Mouse (Mus musculus) cerebellum, postnatal 25 days (tissue): ENCODE measurements around the gene Slc25a5.

Experiments
- DNase-seq, 2 experiments: peaks; one replicate each; pipeline ENCODE4 v3.0.0; 2021; ENCODE audit warnings: mixed read lengths in 2 of 2

Gene Slc25a5

DNA sequence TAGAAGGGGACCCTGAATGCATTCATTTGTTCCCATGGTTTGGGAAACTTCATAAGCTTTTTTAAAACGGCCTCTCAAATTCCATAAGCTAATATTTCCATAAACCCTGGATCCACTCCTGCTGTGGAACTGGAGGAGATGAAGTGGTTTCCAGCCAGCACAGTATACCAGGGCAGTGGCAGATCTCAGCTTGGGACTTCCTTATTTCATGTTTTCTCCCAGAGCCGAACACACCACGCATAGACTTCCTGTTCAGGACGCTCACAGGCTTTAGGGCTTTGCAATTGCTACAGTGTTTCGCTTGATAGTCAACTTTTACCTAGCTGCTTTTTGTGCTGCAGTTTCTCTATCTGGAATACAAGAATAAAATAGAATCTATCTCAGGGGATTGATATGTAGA, 7.7 kb downstream of the Slc25a5 start:
- no peak for DNase-seq

DNA sequence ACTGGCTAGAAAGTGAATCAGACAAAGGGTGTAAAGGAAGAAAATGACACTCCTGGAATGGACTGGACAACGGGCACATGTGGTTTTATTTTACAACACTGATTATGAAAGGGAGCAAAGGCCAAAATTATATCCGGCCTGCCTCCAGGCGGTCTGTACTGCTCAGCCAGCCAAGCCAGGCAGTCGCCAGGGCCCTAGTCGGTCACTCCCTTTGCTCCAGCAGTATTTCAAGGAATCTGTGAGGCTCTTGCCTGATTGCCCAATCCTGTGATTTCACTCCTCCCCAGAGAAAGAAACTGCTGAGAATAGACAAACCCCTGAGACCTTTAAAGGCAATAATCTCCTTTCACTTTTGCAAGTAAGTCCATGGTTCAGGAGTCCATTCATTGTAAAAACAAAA, 8.7 kb downstream of the Slc25a5 start:
- DNase-seq = no peak

DNA sequence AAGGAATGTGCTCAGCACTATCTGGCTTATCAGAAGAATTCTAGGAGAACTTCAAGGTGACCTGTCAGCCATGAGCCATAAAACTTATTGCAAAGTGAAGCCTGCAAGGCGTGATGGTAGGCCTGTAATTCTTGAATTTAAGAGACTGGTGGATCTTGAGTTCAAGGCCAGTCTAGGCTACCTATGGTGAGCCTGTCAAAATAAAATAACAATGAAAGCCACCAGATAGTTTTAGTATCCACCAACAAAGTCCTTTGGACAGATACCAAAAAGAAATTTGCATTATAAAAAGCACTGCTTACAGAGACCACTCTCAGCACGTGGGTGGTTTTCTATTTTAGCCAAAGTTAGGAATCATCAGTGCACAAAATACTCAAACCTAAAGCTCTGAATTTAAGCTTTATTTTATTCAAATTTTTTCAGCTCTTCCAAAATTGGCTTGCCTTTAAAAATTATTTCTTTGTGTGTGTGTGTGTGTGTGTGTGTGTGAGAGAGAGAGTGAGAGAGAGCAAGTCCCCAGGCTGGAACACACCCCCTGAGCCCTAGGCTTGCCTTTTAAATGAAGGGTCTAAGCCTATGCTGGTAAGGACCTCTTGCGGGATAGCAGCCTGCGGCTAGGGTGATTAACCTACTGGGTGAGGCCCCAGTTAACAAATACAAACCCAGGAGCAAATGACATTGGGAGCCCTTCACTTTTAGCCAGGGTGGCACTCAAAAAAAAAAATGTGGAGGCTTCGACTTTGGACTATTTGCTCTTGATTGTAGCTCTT, 10.2 kb downstream of the Slc25a5 start:
- no peak for DNase-seq

DNA sequence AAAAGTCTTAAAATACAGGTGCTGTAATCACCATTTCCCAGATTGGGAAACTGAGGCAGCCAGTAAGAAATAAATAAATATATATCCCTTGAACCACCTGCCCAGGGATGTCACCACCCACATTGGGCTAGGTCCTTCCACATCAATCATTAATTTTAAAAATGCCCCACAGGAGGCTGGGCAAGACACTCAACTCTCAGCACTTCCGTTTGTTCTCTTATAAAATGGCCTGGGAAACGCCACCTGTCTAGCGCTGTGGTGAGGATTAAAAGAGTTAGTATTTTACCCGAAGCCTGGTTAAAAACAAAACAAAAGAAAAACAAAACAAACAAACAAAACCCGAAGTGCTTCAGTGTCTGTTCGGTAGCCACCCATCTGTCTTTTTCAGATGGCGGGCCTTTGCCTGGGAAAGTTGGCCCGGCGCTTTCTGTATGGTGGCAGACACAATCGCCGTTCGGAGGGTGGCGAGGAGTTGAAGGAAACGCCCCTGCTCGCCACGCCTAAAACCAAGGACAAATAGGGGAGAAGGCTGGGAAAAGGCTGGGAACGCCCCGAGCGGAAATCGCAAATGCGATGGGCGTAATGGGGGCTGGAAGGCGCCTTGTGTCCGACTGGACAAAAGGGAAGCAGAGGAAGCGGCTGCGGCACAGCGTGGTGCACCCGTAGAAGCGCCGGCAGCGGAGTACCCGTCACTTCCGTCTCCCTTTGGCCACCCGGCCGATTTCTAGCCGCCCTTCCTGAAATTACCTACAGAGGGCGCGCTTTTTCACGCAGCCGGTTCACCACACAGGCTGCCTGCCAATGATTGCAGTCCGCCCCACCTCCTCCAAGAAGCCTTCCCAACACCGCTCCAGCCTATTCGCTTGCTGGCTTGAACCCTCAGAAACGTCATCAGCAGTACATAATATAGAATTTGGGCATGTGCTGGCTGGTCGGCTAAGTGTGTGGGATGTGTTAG, 12.2 kb downstream of the Slc25a5 start:
- DNase-seq = peak; percentile 92 to 93

DNA sequence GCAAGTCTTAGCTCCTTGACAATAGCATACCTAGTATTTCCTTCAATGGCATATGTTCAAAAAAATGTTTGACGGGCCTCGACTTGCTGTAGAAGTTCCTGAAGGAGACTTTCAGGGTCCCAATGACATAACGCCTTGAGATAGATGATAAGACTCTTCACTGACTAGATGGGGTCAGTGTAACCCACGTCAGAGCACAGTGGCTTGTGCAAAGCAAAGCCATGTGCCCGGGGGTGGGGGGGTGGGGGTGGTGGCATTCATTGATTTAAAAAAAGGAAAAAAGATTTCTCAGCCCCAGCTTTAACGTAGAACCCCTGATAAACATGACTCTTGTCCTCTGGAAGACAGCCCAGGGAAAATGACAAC, 12.8 kb downstream of the Slc25a5 start:
- DNase-seq = no peak

DNA sequence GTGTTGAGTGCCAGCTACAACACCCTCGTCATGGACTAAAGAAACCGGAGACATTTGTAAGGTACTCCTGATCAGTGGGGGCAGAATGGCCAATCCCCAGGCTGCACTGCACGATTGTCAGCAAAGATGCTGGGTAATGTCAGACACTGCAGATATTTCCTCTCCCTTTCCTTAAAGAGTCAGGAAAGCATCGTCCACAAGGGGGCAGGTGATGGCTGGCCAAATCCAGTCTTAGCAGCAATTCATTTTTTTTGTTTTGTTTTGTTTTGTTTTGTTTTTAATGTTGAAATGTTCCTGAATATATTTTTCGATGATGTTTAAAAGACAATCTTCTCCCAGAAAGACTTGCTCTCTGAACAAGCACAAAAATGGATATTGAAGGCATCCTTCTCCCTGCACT, 15.9 kb downstream of the Slc25a5 start:
- DNase-seq = peak in 1 of 2 experiments; percentile 58

DNA sequence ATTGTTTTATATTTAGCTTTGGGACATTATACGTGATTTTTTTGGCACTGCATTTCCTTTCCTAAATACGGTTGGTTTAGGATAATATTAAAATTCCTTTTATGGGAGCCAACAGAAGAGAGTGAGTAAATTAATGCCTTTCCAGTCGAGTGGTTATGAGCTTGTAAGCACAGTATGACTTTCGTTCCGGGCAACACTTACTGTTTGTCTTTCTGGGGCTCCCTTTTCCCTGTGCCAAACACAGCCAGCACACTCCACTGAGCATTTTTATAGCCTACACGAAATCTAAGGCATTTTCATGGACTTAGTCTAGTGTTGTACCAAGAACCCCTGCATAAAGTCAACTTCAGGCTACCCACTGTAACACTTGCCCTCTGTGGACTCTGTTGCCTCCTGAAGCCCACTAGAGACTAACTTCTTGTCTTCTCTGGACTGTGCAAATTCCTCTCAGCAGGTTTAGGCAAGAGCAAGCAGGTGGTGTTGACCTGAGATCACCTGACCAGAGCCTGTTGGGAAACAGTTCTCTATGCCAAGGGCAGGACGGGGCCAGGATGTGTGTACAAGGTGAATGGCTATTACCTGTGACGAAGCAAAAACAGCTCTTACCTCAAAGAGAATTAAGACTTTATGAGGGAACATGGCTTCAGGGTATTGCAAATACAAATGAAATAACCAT, 18.8 kb downstream of the Slc25a5 start:
- DNase-seq = no peak

DNA sequence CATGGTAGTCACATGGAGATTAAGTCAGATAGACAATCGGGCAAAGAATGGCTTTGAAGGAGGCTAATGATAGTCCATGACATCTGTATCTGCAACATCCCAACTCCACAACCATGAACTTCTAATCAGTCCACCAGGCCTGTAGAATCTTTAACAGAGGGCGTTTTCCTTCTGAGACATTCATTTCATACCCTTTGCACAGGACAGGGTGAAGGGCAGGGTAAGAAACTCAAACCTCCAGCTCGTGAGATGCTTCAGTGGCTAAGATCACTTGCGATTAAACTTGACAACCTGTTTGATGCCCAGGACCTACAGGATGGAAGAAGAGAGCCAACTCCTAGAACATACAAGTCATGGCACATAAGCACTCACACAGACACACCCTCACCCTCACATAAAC, 19.6 kb downstream of the Slc25a5 start:
- no peak for DNase-seq

DNA sequence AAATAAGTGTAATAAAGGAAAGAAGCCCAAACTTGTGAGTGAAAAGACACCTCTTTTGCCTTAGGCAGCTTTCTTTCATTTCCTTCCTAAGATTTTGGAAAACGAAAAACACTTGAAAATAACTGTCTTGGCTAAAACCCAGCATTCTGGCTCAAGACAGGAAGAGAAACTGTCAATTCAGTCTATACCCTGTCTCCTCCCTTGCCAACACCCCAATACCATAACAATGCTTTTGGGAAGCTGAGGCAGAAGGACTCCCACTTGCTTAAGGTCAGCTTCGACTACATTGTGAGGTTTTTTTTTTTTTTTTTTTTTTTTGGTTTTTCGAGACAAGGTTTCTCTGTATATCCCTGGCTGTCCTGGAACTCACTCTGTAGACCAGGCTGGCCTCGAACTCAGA, 20.0 kb downstream of the Slc25a5 start:
- no peak for DNase-seq

DNA sequence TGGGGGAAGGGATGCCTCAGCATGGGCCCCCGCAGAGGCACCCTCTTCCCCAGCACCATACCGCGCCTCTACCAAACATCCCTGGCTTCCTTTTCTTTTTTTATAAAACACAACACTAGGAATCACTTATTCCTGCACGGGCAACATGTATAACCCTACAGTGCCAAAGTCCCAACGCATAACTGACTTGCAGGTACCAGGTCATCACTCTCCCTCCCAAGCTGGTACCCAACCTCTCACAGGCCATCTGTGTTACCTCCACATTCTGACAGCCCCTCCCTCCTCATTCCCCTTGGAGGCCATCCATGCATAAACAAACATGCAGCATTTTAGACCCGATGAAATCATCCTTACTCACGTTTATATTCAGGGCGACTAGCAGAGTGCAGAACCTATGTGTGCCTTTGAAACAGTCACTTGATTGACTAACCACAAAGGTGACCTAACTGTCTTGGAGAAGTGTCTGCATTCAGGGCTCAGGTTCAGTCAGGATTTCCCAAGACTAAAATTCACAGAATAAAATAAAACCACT, 21.0 kb downstream of the Slc25a5 start:
- DNase-seq = no peak

DNA sequence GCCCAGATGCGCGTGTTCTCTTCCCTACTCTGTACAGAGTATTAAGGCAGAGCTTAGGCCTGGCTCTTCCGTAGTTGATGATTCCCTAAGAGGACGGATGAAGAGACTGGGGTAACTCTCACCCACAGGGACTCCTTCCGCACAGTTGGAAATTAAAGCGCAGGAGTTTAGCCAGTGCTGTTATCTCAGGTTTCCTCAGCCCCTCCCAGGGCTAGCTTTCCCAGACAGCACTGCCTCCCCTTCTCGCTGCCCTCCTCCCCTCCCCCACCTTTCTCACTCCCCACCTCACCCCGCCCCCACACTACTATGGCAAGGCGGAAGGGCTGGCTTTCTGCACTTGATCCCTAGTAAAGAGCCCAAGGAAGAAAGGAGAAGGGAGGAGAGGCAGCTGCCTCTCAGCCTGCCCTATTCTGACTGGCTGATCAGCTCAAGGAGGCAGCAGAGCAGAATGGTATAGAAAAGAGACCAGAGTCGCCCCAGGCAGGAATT, 21.5 kb downstream of the Slc25a5 start:
- DNase-seq = peak; percentile 23 to 37

DNA sequence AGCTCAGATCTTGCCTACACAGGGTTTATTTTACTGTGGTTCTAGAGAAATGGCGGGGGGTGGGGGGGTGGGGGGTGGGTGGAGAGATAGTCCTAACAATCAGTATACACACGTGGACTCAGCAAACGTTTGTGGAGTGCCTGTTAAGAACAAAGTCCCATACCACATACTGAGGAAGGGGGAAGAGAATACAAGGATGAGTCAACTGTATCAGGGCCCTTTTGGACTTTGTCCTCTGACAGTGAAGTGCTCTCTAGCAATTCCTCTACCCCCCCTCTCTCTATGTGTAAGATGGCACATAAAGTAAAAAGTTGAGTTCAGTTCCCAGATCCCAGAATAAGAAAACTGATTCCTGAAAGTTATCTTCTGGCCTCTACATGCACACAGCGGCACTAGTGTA, 24.1 kb downstream of the Slc25a5 start:
- no peak for DNase-seq

DNA sequence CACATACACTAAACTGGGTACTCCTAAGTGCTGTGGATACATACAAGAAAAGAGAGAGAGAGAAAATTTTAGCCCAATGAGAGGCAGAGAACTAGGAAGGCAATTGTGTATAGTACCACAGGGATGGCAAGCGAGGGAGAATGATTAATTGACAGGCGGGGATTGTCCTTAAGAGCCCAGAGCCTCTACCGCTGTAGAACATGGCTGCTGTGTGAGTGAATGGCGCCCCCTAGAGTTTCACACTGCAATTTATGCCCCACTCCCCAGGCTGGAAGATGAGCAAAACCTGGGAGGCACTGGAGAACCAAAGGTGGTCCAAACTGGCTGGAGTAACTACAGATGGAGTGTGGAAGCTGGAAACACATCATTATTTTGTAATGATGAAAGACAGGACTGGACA, 24.8 kb downstream of the Slc25a5 start:
- peak in 1 of 2 experiments; percentile 51 for DNase-seq

DNA sequence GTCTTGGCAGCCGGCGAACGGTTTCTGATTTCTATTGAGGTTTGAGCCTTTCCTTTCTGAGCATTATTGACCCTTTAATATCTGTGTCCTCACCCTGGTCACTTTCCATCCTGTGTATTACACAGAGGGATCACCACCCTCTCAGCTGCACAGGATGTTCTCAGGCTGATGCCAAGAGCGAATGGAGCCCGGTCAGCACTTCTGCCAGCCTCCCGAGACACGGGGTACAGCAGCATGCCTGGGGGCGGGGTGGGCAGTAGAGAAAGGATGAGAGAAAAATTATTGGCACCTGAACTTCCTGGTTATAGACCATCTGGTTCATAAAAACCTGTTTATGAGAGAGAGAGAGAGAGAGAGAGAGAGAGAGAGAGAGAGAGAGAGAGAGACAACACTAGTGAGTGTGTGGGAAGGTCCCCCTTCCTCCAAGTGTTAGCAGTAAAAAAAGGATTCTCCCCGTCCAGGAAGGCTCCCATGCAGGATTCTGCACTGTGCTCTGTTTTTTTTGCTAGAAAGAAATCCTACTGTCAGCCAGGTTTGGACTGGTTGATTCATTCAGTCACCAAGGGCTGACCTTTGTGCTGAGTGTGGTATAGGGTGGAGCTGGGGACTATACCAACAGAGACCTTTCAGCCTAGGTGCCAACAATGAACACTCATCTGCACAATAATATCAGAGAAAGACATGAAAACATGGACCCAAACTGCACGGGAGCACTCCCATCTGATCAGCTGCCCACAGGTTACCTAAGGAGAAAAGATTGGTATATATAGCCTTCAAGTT, 28.7 kb downstream of the Slc25a5 start:
- DNase-seq = no peak

DNA sequence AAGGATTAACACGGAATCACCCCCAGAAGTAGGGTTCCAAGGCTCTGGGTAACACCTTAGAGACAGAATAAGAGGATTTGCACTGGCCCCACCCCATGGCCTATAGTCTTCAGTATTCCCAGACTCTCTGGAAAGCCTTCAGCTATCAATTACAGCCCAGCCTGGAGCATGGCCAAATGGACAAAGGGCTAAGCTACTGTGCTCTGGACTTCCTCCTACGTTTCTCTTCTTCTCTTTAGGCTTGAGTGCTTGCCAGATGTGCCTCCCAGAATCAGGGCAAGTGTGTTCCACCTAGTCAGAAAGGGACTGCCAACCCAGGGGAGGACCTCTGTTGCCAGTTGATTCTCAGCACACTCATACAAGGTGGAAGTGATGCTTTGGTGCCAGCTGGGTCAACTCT, 29.6 kb downstream of the Slc25a5 start:
- no peak for DNase-seq

DNA sequence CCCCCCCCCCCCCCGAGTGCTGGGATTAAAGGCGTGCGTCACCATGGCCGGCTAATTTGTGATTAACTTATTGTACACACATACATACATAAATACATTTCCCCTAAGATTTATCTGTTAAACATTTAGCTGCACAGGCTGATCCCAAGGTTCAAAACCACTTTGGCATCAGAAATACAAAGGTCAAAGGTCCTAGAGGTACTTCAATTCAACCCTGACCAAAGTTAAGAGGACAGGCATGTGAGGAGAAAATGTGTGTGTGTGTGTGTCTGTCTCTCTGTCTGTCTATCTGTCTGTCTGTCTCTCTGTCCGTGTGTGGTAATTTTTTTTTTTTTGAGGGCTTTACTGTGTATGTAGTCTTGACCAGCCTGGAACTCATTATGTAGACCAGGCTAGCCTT, 31.4 kb downstream of the Slc25a5 start:
- no peak for DNase-seq

DNA sequence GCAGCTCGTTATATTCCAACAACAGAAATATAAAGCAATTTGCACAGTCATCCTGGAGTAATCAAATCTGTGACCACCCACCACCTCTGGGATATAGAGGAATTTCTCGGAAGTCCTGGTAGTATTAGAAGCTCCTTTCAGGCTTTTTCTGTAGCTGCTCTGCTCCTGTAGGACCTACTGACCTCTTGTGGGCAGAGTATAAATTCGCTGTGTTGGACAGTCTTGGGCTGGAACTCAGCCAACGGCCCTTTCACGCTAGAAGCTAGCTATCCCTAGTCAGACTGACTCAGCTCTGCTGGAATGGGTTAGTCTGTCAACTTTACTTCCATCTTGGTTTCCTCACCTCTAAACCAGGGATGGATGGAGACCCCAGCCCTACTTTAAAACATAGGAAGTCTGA, 34.8 kb downstream of the Slc25a5 start:
- peak; percentile 39 to 65 for DNase-seq

DNA sequence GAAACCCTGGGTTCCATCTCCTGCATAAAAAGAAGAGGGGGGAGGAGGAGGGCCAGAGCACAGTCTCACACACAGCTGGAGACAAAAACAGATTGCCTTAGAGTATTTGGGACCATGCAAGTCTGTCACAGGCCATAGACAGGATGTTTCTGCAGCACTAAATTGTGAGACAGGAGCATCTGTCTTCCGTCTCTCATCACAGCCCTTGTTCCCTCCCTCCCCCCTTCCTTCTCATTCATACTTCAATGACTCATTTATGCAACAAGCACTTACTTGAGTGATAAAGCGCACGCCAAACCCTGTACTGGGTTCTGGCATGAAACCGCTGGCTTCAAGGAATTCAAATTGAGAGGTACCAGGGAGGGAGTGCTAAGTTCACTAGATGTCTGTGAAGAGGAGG, 36.2 kb downstream of the Slc25a5 start:
- DNase-seq = no peak

DNA sequence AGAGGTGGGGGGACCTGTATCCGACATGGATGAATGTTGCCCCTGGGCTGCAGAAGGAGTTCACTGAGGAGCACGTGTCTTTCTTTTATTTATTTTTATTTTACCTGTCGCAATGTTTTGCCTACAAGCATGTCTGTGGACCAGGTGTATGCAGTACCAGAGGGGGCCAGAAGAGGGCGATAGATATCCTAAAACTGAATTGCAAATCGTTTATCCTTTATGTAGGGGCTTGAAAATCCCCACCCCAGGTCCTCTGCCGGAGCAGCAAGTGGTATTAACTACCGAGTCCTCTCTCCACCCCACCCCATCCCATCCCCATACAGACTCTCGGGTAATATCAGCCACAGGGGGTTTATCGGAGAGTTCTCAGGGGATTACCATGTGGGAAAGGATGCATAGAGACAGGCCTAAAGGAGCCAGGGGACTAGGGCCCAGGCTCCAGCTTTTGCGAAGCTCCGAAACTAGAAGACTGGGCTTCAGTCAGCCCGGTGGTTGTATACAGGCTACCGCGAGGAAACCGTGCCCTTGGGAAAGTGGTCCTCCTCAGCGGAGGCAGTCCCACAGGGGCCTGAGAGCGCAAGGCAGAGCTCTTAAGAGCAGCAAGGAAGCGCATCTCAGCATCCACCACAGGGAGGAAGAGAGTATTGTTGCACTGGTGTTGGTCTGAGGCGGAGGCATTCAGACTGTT, 38.1 kb downstream of the Slc25a5 start:
- DNase-seq = peak; percentile 74 to 85

DNA sequence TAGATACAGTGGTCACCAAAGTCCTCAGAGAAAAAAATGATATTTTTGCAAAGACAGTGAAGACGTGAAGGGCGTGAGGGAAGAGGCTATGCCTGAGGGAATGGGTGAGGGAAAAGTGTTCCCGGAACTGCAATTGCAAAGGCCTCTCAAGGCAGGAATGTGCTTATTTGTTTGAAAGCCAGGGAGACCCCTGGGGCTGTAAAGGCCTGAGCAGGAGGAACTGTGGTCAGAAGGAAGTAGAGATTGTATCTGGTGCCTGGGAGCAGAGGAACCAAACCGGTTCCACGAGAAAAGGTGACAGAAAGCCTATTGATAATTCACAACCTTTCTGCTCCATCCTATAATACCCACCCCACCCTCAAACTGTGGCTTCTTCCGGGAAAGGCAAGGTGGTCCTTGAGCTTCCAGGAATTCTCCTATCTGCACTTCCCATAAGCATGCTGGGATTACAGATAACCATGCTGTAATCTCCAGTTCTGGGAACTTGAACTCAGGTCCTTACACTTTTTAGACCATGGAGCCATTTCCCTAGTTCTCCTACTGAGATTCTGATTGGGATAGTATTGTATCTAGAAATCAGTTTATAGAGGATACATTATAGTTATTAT, 41.7 kb downstream of the Slc25a5 start:
- DNase-seq = no peak

DNA sequence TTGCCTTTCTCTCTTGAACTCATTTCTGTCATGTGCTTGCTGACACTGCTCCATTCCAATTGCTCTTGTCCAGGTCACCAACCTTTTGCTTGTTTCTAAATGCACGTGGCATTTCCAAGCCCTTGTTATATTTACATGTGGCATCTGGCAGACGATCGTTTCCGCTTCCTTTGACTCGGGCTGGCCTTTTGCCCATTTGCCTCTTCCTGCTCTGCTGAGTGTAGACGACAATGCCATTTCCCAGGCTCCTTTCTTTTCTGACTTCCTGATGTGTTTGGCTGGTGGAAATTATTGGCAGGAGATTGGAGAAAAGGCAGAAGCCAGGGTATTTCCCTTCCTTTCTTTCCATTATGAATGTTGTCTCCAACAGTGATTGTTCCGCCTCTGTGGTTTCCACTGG, 43.9 kb downstream of the Slc25a5 start:
- DNase-seq = peak in 1 of 2 experiments; percentile 45
